Mouse (Mus musculus): Measurements from ENCODE around the gene Poll. TPM values are rescaled to one million over a fixed set of nuclear protein-coding genes. Genes with fewer than 3 reads are reported as not detected.

Poll gene
- 12.7 TPM for polyA plus RNA-seq (2012; fragmentation: generic; extraction: Trizol)
- long read RNA-seq, experiment 1, partial matches to known transcripts, result 3 of 7 reads
- long read RNA-seq, experiment 1, other reads (novel, unspliced or antisense), result 0 of 7 reads
- long read RNA-seq, experiment 2, transcript Poll-201 (9 exons, 2,324 nt), result major isoform, 36 of 52 reads
- long read RNA-seq, experiment 2, partial matches to known transcripts, result 5 of 52 reads
- long read RNA-seq, experiment 2, other reads (novel, unspliced or antisense), result 11 of 52 reads

- H3K36me3 ChIP-seq (ENCODE audit: control insufficient read depth, insufficient read depth), result peaks cover 7% of the 10 kb centered on the region
- TF ChIP-seq CTCF (IDR thresholded peaks at IDR 0.05; ENCODE audit: control insufficient read depth, insufficient read depth, insufficient read length) (no peak), MAX (IDR thresholded peaks at IDR 0.05) (no peak), FOSL1 (IDR thresholded peaks at IDR 0.05; ENCODE audit: insufficient read depth, low read length, poor library complexity, severe bottlenecking) (no peak), USF1 (IDR thresholded peaks at IDR 0.05; ENCODE audit: low read depth) (no peak), MYOG (IDR thresholded peaks at IDR 0.05; ENCODE audit: control insufficient read depth, extremely low read depth, insufficient read length) (no peak), CEBPB (IDR thresholded peaks at IDR 0.05; ENCODE audit: low read depth) (no peak), MYOD1 (IDR thresholded peaks at IDR 0.05; ENCODE audit: control insufficient read depth, insufficient read length, low read depth) (no peak)
- peak within 1 kb of the TSS; percentile 71 for H3K4me3 ChIP-seq (ENCODE audit: insufficient read depth, poor library complexity, severe bottlenecking)
- no peaks in the 10 kb centered on the region for H3K79me3 ChIP-seq (ENCODE audit: low read depth)
- peak within 1 kb of the TSS; percentile 82 for H3ac ChIP-seq (ENCODE audit: control insufficient read depth, insufficient read length, low read depth)
- no peaks in the 10 kb centered on the region for H3K27me3 ChIP-seq (ENCODE audit: control insufficient read depth, insufficient read depth, insufficient read length)
- H3K79me2 ChIP-seq (ENCODE audit: control insufficient read depth, insufficient read depth), result peaks cover 9% of the 10 kb centered on the region
These were observed at the start of gene Poll, which contains the start of gene Gm17018 for GRCm38 (mm10) chr19:45560153-45560890. Poll (minus strand) TSS chr19:45560531. Gm17018 (plus strand) TSS chr19:45560615.

- H3K27me3 ChIP-seq (ENCODE audit: control insufficient read depth, insufficient read depth, insufficient read length), result no peaks in the 10 kb centered on the region
- H3K36me3 ChIP-seq (ENCODE audit: control insufficient read depth, insufficient read depth), result no peaks in the 10 kb centered on the region
- H3ac ChIP-seq (ENCODE audit: control insufficient read depth, insufficient read length, low read depth), result no peak overlapping the region
- H3K79me3 ChIP-seq (ENCODE audit: low read depth), result no peaks in the 10 kb centered on the region
- no peak overlapping the region for H3K4me3 ChIP-seq (ENCODE audit: insufficient read depth, poor library complexity, severe bottlenecking)
- no peaks in the 10 kb centered on the region for H3K79me2 ChIP-seq (ENCODE audit: control insufficient read depth, insufficient read depth)
- no peak for TF ChIP-seq CTCF (IDR thresholded peaks at IDR 0.05; ENCODE audit: control insufficient read depth, insufficient read depth, insufficient read length)
- TF ChIP-seq CEBPB (IDR thresholded peaks at IDR 0.05; ENCODE audit: low read depth), result no peak
- no peak for TF ChIP-seq MYOG (IDR thresholded peaks at IDR 0.05; ENCODE audit: control insufficient read depth, extremely low read depth, insufficient read length)
- no peak for TF ChIP-seq USF1 (IDR thresholded peaks at IDR 0.05; ENCODE audit: low read depth)
- TF ChIP-seq MAX (IDR thresholded peaks at IDR 0.05), result no peak
- TF ChIP-seq MYOD1 (IDR thresholded peaks at IDR 0.05; ENCODE audit: control insufficient read depth, insufficient read length, low read depth), result no peak
- no peak for TF ChIP-seq FOSL1 (IDR thresholded peaks at IDR 0.05; ENCODE audit: insufficient read depth, low read length, poor library complexity, severe bottlenecking)
These were observed 48.5 kb upstream of the Poll start for GRCm38 (mm10) chr19:45608648-45609339.

- Histone ChIP-seq H3K4me3 (ENCODE audit: insufficient read depth, poor library complexity, severe bottlenecking) (no peak overlapping the region), H3ac (ENCODE audit: control insufficient read depth, insufficient read length, low read depth) (no peak overlapping the region), H3K36me3 (ENCODE audit: control insufficient read depth, insufficient read depth) (no peaks in the 10 kb centered on the region), H3K79me2 (ENCODE audit: control insufficient read depth, insufficient read depth) (no peaks in the 10 kb centered on the region), H3K79me3 (ENCODE audit: low read depth) (no peaks in the 10 kb centered on the region), H3K27me3 (ENCODE audit: control insufficient read depth, insufficient read depth, insufficient read length) (no peaks in the 10 kb centered on the region)
- no peak for TF ChIP-seq MYOG (IDR thresholded peaks at IDR 0.05; ENCODE audit: control insufficient read depth, extremely low read depth, insufficient read length)
- no peak for TF ChIP-seq MAX (IDR thresholded peaks at IDR 0.05)
- no peak for TF ChIP-seq CEBPB (IDR thresholded peaks at IDR 0.05; ENCODE audit: low read depth)
- TF ChIP-seq FOSL1 (IDR thresholded peaks at IDR 0.05; ENCODE audit: insufficient read depth, low read length, poor library complexity, severe bottlenecking), result no peak
- no peak for TF ChIP-seq CTCF (IDR thresholded peaks at IDR 0.05; ENCODE audit: control insufficient read depth, insufficient read depth, insufficient read length)
- no peak for TF ChIP-seq USF1 (IDR thresholded peaks at IDR 0.05; ENCODE audit: low read depth)
- no peak for TF ChIP-seq MYOD1 (IDR thresholded peaks at IDR 0.05; ENCODE audit: control insufficient read depth, insufficient read length, low read depth)
These were observed 47.1 kb upstream of the Poll start for GRCm38 (mm10) chr19:45607479-45607878.

- Histone ChIP-seq H3K79me3 (ENCODE audit: low read depth) (no peaks in the 10 kb centered on the region), H3K4me3 (ENCODE audit: insufficient read depth, poor library complexity, severe bottlenecking) (no peak overlapping the region), H3K79me2 (ENCODE audit: control insufficient read depth, insufficient read depth) (no peaks in the 10 kb centered on the region), H3ac (ENCODE audit: control insufficient read depth, insufficient read length, low read depth) (no peak overlapping the region), H3K27me3 (ENCODE audit: control insufficient read depth, insufficient read depth, insufficient read length) (no peaks in the 10 kb centered on the region), H3K36me3 (ENCODE audit: control insufficient read depth, insufficient read depth) (no peaks in the 10 kb centered on the region)
- TF ChIP-seq FOSL1 (IDR thresholded peaks at IDR 0.05; ENCODE audit: insufficient read depth, low read length, poor library complexity, severe bottlenecking) (no peak), CTCF (IDR thresholded peaks at IDR 0.05; ENCODE audit: control insufficient read depth, insufficient read depth, insufficient read length) (no peak), MYOD1 (IDR thresholded peaks at IDR 0.05; ENCODE audit: control insufficient read depth, insufficient read length, low read depth) (no peak), MYOG (IDR thresholded peaks at IDR 0.05; ENCODE audit: control insufficient read depth, extremely low read depth, insufficient read length) (no peak), USF1 (IDR thresholded peaks at IDR 0.05; ENCODE audit: low read depth) (no peak), CEBPB (IDR thresholded peaks at IDR 0.05; ENCODE audit: low read depth) (no peak), MAX (IDR thresholded peaks at IDR 0.05) (no peak)
These were observed 46.4 kb upstream of the Poll start for GRCm38 (mm10) chr19:45606701-45607100.

GRCm38 (mm10) chr19:45602606-45603005 is 42.3 kb upstream of the Poll start:
- TF ChIP-seq USF1 (IDR thresholded peaks at IDR 0.05; ENCODE audit: low read depth) (no peak), CTCF (IDR thresholded peaks at IDR 0.05; ENCODE audit: control insufficient read depth, insufficient read depth, insufficient read length) (no peak), MYOD1 (IDR thresholded peaks at IDR 0.05; ENCODE audit: control insufficient read depth, insufficient read length, low read depth) (no peak), FOSL1 (IDR thresholded peaks at IDR 0.05; ENCODE audit: insufficient read depth, low read length, poor library complexity, severe bottlenecking) (no peak), CEBPB (IDR thresholded peaks at IDR 0.05; ENCODE audit: low read depth) (no peak), MAX (IDR thresholded peaks at IDR 0.05) (no peak), MYOG (IDR thresholded peaks at IDR 0.05; ENCODE audit: control insufficient read depth, extremely low read depth, insufficient read length) (no peak)
- H3ac ChIP-seq (ENCODE audit: control insufficient read depth, insufficient read length, low read depth), result no peak overlapping the region

More at GRCm38 (mm10) chr19:45602606-45603005, 42.3 kb upstream of the Poll start:
- Histone ChIP-seq H3K79me3 (ENCODE audit: low read depth) (no peaks in the 10 kb centered on the region), H3K4me3 (ENCODE audit: insufficient read depth, poor library complexity, severe bottlenecking) (no peak overlapping the region), H3K27me3 (ENCODE audit: control insufficient read depth, insufficient read depth, insufficient read length) (no peaks in the 10 kb centered on the region), H3K36me3 (ENCODE audit: control insufficient read depth, insufficient read depth) (no peaks in the 10 kb centered on the region), H3K79me2 (ENCODE audit: control insufficient read depth, insufficient read depth) (no peaks in the 10 kb centered on the region)

Measured in C2C12 (cell line).